Mouse (Mus musculus) neural tube, embryonic 15.5 days (tissue): ENCODE results near the gene Depdc1b. TPM values are rescaled to one million over a fixed set of nuclear protein-coding genes. Genes with fewer than 3 reads are reported as not detected.
A peak's percentile ranks its signal among the peaks of the same experiment; 100 is the strongest.

ENCODE experiments used
- ATAC-seq: fragments of 200-750 bp; cut with Nextera tagmentation; 2 replicates; pipeline ENCODE4 v1.8.0; 2017; ENCODE audit warnings: mild to moderate bottlenecking, moderate TSS enrichment, moderate library complexity; ENCODE audit not compliant: low FRiP score
- H3K27ac ChIP-seq: fragments of 300-500 bp; sonication (generic); replicated peaks from 2 replicates; pipeline ENCODE4 v1.5.1; 2015; ENCODE audit warnings: mild to moderate bottlenecking, inconsistent platforms
- H3K27me3 ChIP-seq: fragments of 300-500 bp; sonication (generic); replicated peaks from 2 replicates; pipeline ENCODE4 v1.6.1; 2015; ENCODE audit warnings: inconsistent platforms
- H3K36me3 ChIP-seq: fragments of 300-500 bp; sonication (generic); 2 replicates; pipeline ENCODE4 v1.6.1; 2015; ENCODE audit warnings: inconsistent platforms
- H3K4me1 ChIP-seq: fragments of 300-500 bp; sonication (generic); 2 replicates; pipeline ENCODE4 v1.6.1; 2015; ENCODE audit warnings: inconsistent platforms
- H3K4me2 ChIP-seq: fragments of 300-500 bp; sonication (generic); 2 replicates; pipeline ENCODE4 v1.6.1; 2015; ENCODE audit warnings: inconsistent platforms, mild to moderate bottlenecking, moderate library complexity
- H3K4me3 ChIP-seq: fragments of 300-500 bp; sonication (generic); replicated peaks from 2 replicates; pipeline ENCODE4 v1.5.1; 2015; ENCODE audit warnings: mild to moderate bottlenecking, inconsistent platforms
- H3K9ac ChIP-seq: fragments of 300-500 bp; sonication (generic); replicated peaks from 2 replicates; pipeline ENCODE4 v1.6.1; 2015; ENCODE audit warnings: mild to moderate bottlenecking, inconsistent platforms
- H3K9me3 ChIP-seq: fragments of 300-500 bp; sonication (generic); replicated peaks from 2 replicates; pipeline ENCODE4 v1.6.1; 2016; ENCODE audit warnings: inconsistent platforms
- WGBS: fragments of 180-500 bp; shearing (Covaris S2); methylation state at CpG from one replicate; pipeline ENCODE4 v1.1.7; 2015; ENCODE audit warnings: mixed read lengths; 5-methylcytosine and 5-hydroxymethylcytosine counted together
- polyA plus RNA-seq: library from polyadenylated mRNA; unstranded; fragments of >200 nt; fragmentation: Nextera tagmentation; extraction: Ambion mirVana; gene quantifications from 2 replicates; pipeline ENCODE4 v1.2.1, GENCODE M21; 2015

The Depdc1b gene
- polyA plus RNA-seq, 1 experiment from 2014 or later, result 1.0 TPM

- H3K4me3 ChIP-seq, result no peak overlapping the region
- H3K36me3 ChIP-seq, result no peaks in the 10 kb centered on the region
- H3K4me2 ChIP-seq, result no peak overlapping the region
- no peaks in the 10 kb centered on the region for H3K27me3 ChIP-seq
- no peak overlapping the region for H3K9ac ChIP-seq
- 88% methylated on average over 3 of the region's 3 CpGs for WGBS
- H3K9me3 ChIP-seq, result no peaks in the 10 kb centered on the region
- ATAC-seq, result no peak
- no peaks in the 10 kb centered on the region for H3K4me1 ChIP-seq
- no peak overlapping the region for H3K27ac ChIP-seq
These were observed 26.7 kb upstream of the Depdc1b start for GRCm38 (mm10) chr13:108289436-108289835.

- Histone ChIP-seq H3K4me2 (no peak overlapping the region), H3K9ac (no peak overlapping the region), H3K27me3 (no peaks in the 10 kb centered on the region), H3K4me1 (no peaks in the 10 kb centered on the region), H3K36me3 (no peaks in the 10 kb centered on the region), H3K27ac (no peak overlapping the region), H3K9me3 (no peaks in the 10 kb centered on the region), H3K4me3 (no peak overlapping the region)
- no peak for ATAC-seq
- 80% methylated on average over 4 of the region's 4 CpGs for WGBS
These were observed 25.8 kb upstream of the Depdc1b start for GRCm38 (mm10) chr13:108290314-108290713.

GRCm38 (mm10) chr13:108297350-108298093 lies 18.6 kb upstream of the Depdc1b start:
- peak overlapping the region; percentile 53 for H3K4me2 ChIP-seq
- WGBS, result 20% methylated on average over 12 of the region's 12 CpGs
- peak; percentile 82; the same call in 1 of the 2 replicates for ATAC-seq

GRCm38 (mm10) chr13:108298241-108298640 lies 17.9 kb upstream of the Depdc1b start:
- Histone ChIP-seq H3K4me2 (no peak overlapping the region), H3K4me3 (no peak overlapping the region), H3K27ac (no peak overlapping the region), H3K36me3 (no peaks in the 10 kb centered on the region), H3K9ac (no peak overlapping the region), H3K4me1 (peaks cover 9% of the 10 kb centered on the region; the same call in 1 of the 2 replicates), H3K27me3 (no peaks in the 10 kb centered on the region), H3K9me3 (no peaks in the 10 kb centered on the region)
- no peak for ATAC-seq
- WGBS, result 75% methylated on average over 5 of the region's 5 CpGs

More at GRCm38 (mm10) chr13:108297350-108298093, 18.6 kb upstream of the Depdc1b start:
- H3K9me3 ChIP-seq, result no peaks in the 10 kb centered on the region
- H3K27me3 ChIP-seq, result no peaks in the 10 kb centered on the region
- H3K9ac ChIP-seq, result peak overlapping the region; percentile 14; the same call in 1 of the 2 replicates
- H3K27ac ChIP-seq, result peak overlapping the region; percentile 54
- H3K4me1 ChIP-seq, result peaks cover 9% of the 10 kb centered on the region; the same call in 1 of the 2 replicates
- peak overlapping the region; percentile 29 for H3K4me3 ChIP-seq
- no peaks in the 10 kb centered on the region for H3K36me3 ChIP-seq

GRCm38 (mm10) chr13:108300346-108300950 lies 15.7 kb upstream of the Depdc1b start:
- no peak overlapping the region for H3K4me3 ChIP-seq
- WGBS, result 19% methylated on average over 5 of the region's 5 CpGs
- no peak for ATAC-seq
- H3K4me2 ChIP-seq, result no peak overlapping the region
- peaks cover 9% of the 10 kb centered on the region; the same call in 1 of the 2 replicates for H3K4me1 ChIP-seq
- H3K9me3 ChIP-seq, result no peaks in the 10 kb centered on the region
- H3K9ac ChIP-seq, result no peak overlapping the region
- H3K27ac ChIP-seq, result no peak overlapping the region
- H3K27me3 ChIP-seq, result no peaks in the 10 kb centered on the region
- no peaks in the 10 kb centered on the region for H3K36me3 ChIP-seq

- no peaks in the 10 kb centered on the region for H3K9me3 ChIP-seq
- no peak for ATAC-seq
- peaks cover 9% of the 10 kb centered on the region; the same call in 1 of the 2 replicates for H3K4me1 ChIP-seq
- no peak overlapping the region for H3K27ac ChIP-seq
- H3K9ac ChIP-seq, result no peak overlapping the region
- H3K36me3 ChIP-seq, result no peaks in the 10 kb centered on the region
- H3K4me3 ChIP-seq, result no peak overlapping the region
- no peak overlapping the region for H3K4me2 ChIP-seq
- WGBS, result 36% methylated on average over 7 of the region's 7 CpGs
- no peaks in the 10 kb centered on the region for H3K27me3 ChIP-seq
These were observed 14.7 kb upstream of the Depdc1b start for GRCm38 (mm10) chr13:108301411-108301810.

- Histone ChIP-seq H3K27ac (no peak overlapping the region), H3K4me3 (no peak overlapping the region), H3K4me2 (no peak overlapping the region), H3K27me3 (no peaks in the 10 kb centered on the region), H3K9me3 (no peaks in the 10 kb centered on the region), H3K4me1 (no peaks in the 10 kb centered on the region), H3K36me3 (no peaks in the 10 kb centered on the region), H3K9ac (no peak overlapping the region)
- ATAC-seq, result no peak
- WGBS, result 82% methylated on average over 7 of the region's 7 CpGs
These were observed 13.0 kb upstream of the Depdc1b start for GRCm38 (mm10) chr13:108302957-108303675.

GRCm38 (mm10) chr13:108303841-108304240 lies 12.3 kb upstream of the Depdc1b start:
- H3K4me2 ChIP-seq, result no peak overlapping the region
- no peak for ATAC-seq
- H3K9ac ChIP-seq, result no peak overlapping the region
- no peaks in the 10 kb centered on the region for H3K27me3 ChIP-seq
- no peaks in the 10 kb centered on the region for H3K9me3 ChIP-seq
- no peak overlapping the region for H3K27ac ChIP-seq
- H3K36me3 ChIP-seq, result no peaks in the 10 kb centered on the region
- no peaks in the 10 kb centered on the region for H3K4me1 ChIP-seq
- no peak overlapping the region for H3K4me3 ChIP-seq
- WGBS, result 50% methylated on average over 1 of the region's 1 CpGs

- 57% methylated on average over 2 of the region's 2 CpGs for WGBS
- H3K4me3 ChIP-seq, result no peak overlapping the region
- no peaks in the 10 kb centered on the region for H3K4me1 ChIP-seq
- H3K9ac ChIP-seq, result no peak overlapping the region
- no peak overlapping the region for H3K27ac ChIP-seq
- no peaks in the 10 kb centered on the region for H3K36me3 ChIP-seq
- no peak for ATAC-seq
- no peak overlapping the region for H3K4me2 ChIP-seq
- no peaks in the 10 kb centered on the region for H3K27me3 ChIP-seq
- no peaks in the 10 kb centered on the region for H3K9me3 ChIP-seq
These were observed 11.5 kb upstream of the Depdc1b start for GRCm38 (mm10) chr13:108304680-108305079.

- ATAC-seq, result peak; percentile 55
- no peaks in the 10 kb centered on the region for H3K9me3 ChIP-seq
- no peak overlapping the region for H3K27ac ChIP-seq
- peaks cover 10% of the 10 kb centered on the region for H3K4me1 ChIP-seq
- peak overlapping the region; percentile 98 for H3K4me2 ChIP-seq
- H3K36me3 ChIP-seq, result no peaks in the 10 kb centered on the region
- no peaks in the 10 kb centered on the region for H3K27me3 ChIP-seq
- H3K4me3 ChIP-seq, result peak overlapping the region; percentile 75
- peak overlapping the region; percentile 84 for H3K9ac ChIP-seq
- WGBS, result under 1% methylated on average over 32 of the region's 32 CpGs
These were observed 363 bp downstream of the Depdc1b start for GRCm38 (mm10) chr13:108316487-108316903.

- no peak overlapping the region for H3K4me3 ChIP-seq
These were observed 1.3 kb downstream of the Depdc1b start for GRCm38 (mm10) chr13:108317414-108317813.

More at GRCm38 (mm10) chr13:108317414-108317813, 1.3 kb downstream of the Depdc1b start:
- H3K9ac ChIP-seq, result no peak overlapping the region
- H3K27me3 ChIP-seq, result no peaks in the 10 kb centered on the region
- no peaks in the 10 kb centered on the region for H3K36me3 ChIP-seq
- H3K4me1 ChIP-seq, result peaks cover 10% of the 10 kb centered on the region
- no peaks in the 10 kb centered on the region for H3K9me3 ChIP-seq
- H3K27ac ChIP-seq, result no peak overlapping the region
- H3K4me2 ChIP-seq, result no peak overlapping the region
- no peak for ATAC-seq
- 95% methylated on average over 2 of the region's 2 CpGs for WGBS
